Mouse (Mus musculus) ES-E14 (cell line): ENCODE data around the gene Marveld2. TPM values are rescaled to one million over a fixed set of nuclear protein-coding genes. Genes with fewer than 3 reads are reported as not detected.

Experiments used
- DNase-seq: peaks from one replicate; pipeline ENCODE4 v3.0.0-alpha.2; 2013; ENCODE audit warnings: low read depth, low spot score
- H3K27ac ChIP-seq: 2 replicates; pipeline ENCODE4 v1.5.1; 2012; ENCODE audit warnings: low read depth, mild to moderate bottlenecking, low read length, moderate library complexity, mixed read lengths; ENCODE audit not compliant: poor library complexity, insufficient read depth, severe bottlenecking
- H3K36me3 ChIP-seq: 2 replicates; pipeline ENCODE4 v1.6.1; 2012; ENCODE audit warnings: mild to moderate bottlenecking, low read length, moderate library complexity, mixed read lengths; ENCODE audit not compliant: control insufficient read depth, poor library complexity, insufficient read depth, severe bottlenecking
- H3K4me1 ChIP-seq, 2 experiments: fragments of 150-350 bp in 1 of 2; sonication (generic) in 1 of 2; 2 replicates each; pipeline ENCODE4 v1.6.1; 2012; ENCODE audit warnings: low read length in 2 of 2, mild to moderate bottlenecking in 1 of 2, mixed read lengths in 1 of 2; ENCODE audit not compliant: control insufficient read depth in 2 of 2, insufficient read depth in 2 of 2, poor library complexity in 1 of 2
- H3K4me3 ChIP-seq, 2 experiments: fragments of 150-350 bp in 1 of 2; sonication (generic) in 1 of 2; 2 replicates each; pipeline ENCODE4 v1.5.1; 2012; ENCODE audit warnings: low read length in 2 of 2, low read depth in 1 of 2, mild to moderate bottlenecking in 1 of 2, mixed read lengths in 1 of 2; ENCODE audit not compliant: insufficient read depth in 1 of 2, poor library complexity in 1 of 2, severe bottlenecking in 1 of 2
- H3K9ac ChIP-seq: 2 replicates; pipeline ENCODE4 v1.6.1; 2012; ENCODE audit warnings: low read depth, mild to moderate bottlenecking, low read length, mixed read lengths; ENCODE audit not compliant: poor library complexity, insufficient read depth, severe bottlenecking
- H3K9me3 ChIP-seq: fragments of 150-350 bp; sonication (generic); 2 replicates; pipeline ENCODE4 v1.6.1; 2012; ENCODE audit warnings: low read depth, mild to moderate bottlenecking, low read length; ENCODE audit not compliant: control insufficient read depth, insufficient read depth
- CHD2 ChIP-seq: IDR thresholded peaks from 2 replicates; pipeline ENCODE4 v1.6.1; 2014; ENCODE audit warnings: mild to moderate bottlenecking, low read depth, low read length, inconsistent platforms
- HCFC1 ChIP-seq: IDR thresholded peaks from 2 replicates; pipeline ENCODE4 v1.6.1; 2012; ENCODE audit warnings: low read length, inconsistent platforms, borderline replicate concordance; ENCODE audit not compliant: insufficient read depth
- MAFK ChIP-seq: IDR thresholded peaks from 2 replicates; pipeline ENCODE4 v1.6.1; 2014; ENCODE audit warnings: mild to moderate bottlenecking, low read depth, low read length, inconsistent platforms; ENCODE audit not compliant: insufficient read depth
- ZC3H11A ChIP-seq: IDR thresholded peaks from 2 replicates; pipeline ENCODE4 v1.6.1; 2012; ENCODE audit warnings: low read depth, mild to moderate bottlenecking, inconsistent platforms, low read length, borderline replicate concordance
- ZNF384 ChIP-seq: IDR thresholded peaks from 2 replicates; pipeline ENCODE4 v1.6.1; 2012; ENCODE audit warnings: low read depth, low read length, inconsistent platforms
- in situ Hi-C, 2 experiments: fragments of 600-800 bp; cut with MboI; formaldehyde crosslinking; loops; one replicate each; pipeline ENCODE4 v1.15.1; 2025; ENCODE audit warnings: low sequenced_read_pairs in 2 of 2, inconsistent platforms in 1 of 2; ENCODE audit not compliant: unreplicated experiment in 2 of 2
- total RNA-seq: library from RNA; depleted of rRNA; stranded (reverse); fragments of 300-350 nt; gene quantifications from 2 replicates; pipeline ENCODE4 v1.2.3, GENCODE M21; 2012

Gene Marveld2
- total RNA-seq, 1 experiment = 2.5 TPM

- in situ Hi-C loops = no loop called here
- TF ChIP-seq ZC3H11A (no peak), HCFC1 (peak; percentile 89)
Measured at GRCm38 (mm10) chr13:100650550-100651438, 34.0 kb upstream of the Marveld2 start, which contains the start of the genes Ak6 and Rad17. Gene Ak6, plus strand, starts transcription at chr13:100650979. Gene Rad17, minus strand, starts transcription at chr13:100651051.

GRCm38 (mm10) chr13:100648223-100648622 is 31.5 kb upstream of the Marveld2 start:
- Histone ChIP-seq H3K9ac (no peak overlapping the region), H3K27ac (no peak overlapping the region), H3K9me3 (no peaks in the 10 kb centered on the region), H3K36me3 (peaks cover 9% of the 10 kb centered on the region), H3K4me3 (no peak overlapping the region), H3K4me1 (no peaks in the 10 kb centered on the region)
- DNase-seq = no peak
- no peak for TF ChIP-seq ZC3H11A
- no peak for TF ChIP-seq ZNF384
- TF ChIP-seq CHD2 = no peak
- TF ChIP-seq MAFK = no peak
- no peak for TF ChIP-seq HCFC1
- in situ Hi-C loops = loop anchor here in 1 of 2 experiments (25.0 kb wide), 1 partner anchor 561 kb away; no protein-coding TSS in a partner anchor

More at GRCm38 (mm10) chr13:100650550-100651438, 34.0 kb upstream of the Marveld2 start, which contains the start of the genes Ak6 and Rad17:
- Histone ChIP-seq H3K4me3 (peak within 1 kb of the TSS; percentile 98 to 100), H3K9ac (peak within 1 kb of the TSS; percentile 100), H3K9me3 (no peaks in the 10 kb centered on the region), H3K36me3 (no peaks in the 10 kb centered on the region; the same call in 1 of the 2 replicates), H3K4me1 (no peaks in the 10 kb centered on the region), H3K27ac (peak within 1 kb of the TSS; percentile 98)
- DNase-seq = peak; percentile 89

GRCm38 (mm10) chr13:100642471-100643209 is 25.9 kb upstream of the Marveld2 start:
- DNase-seq = no peak
- Histone ChIP-seq H3K27ac (no peak overlapping the region), H3K9me3 (no peaks in the 10 kb centered on the region), H3K4me1 (no peaks in the 10 kb centered on the region), H3K9ac (no peak overlapping the region), H3K4me3 (no peak overlapping the region), H3K36me3 (peaks cover 12% of the 10 kb centered on the region)
- in situ Hi-C loops = loop anchor here in 1 of 2 experiments (25.0 kb wide), 1 partner anchor 555 kb away; no protein-coding TSS in a partner anchor
- no peak for TF ChIP-seq CHD2
- no peak for TF ChIP-seq ZC3H11A
- TF ChIP-seq HCFC1 = no peak
- no peak for TF ChIP-seq ZNF384
- no peak for TF ChIP-seq MAFK

GRCm38 (mm10) chr13:100634106-100634691 is 17.4 kb upstream of the Marveld2 start:
- Histone ChIP-seq H3K4me1 (no peaks in the 10 kb centered on the region), H3K4me3 (no peak overlapping the region), H3K9ac (no peak overlapping the region), H3K36me3 (peaks cover 7% of the 10 kb centered on the region), H3K9me3 (no peaks in the 10 kb centered on the region), H3K27ac (no peak overlapping the region)
- DNase-seq = no peak
- TF ChIP-seq HCFC1 (no peak), ZC3H11A (no peak), CHD2 (no peak), MAFK (no peak), ZNF384 (no peak)
- in situ Hi-C loops = loop anchor here in 1 of 2 experiments (25.0 kb wide), 1 partner anchor 547 kb away; no protein-coding TSS in a partner anchor
